Mouse (Mus musculus): Measurements from ENCODE around the gene Tbcd. TPM values are rescaled to one million over a fixed set of nuclear protein-coding genes. Genes with fewer than 3 reads are reported as not detected.

Tbcd gene
- polyA plus RNA-seq, 1 experiment from 2014 or later, result 29.8 TPM

- WGBS, result 96% methylated on average over 7 of the region's 7 CpGs
- Histone ChIP-seq H3K36me3 (ENCODE audit: insufficient read depth, low read length) (peaks cover 18% of the 10 kb centered on the region; the same call in 1 of the 2 replicates), H3K4me1 (replicated peaks; ENCODE audit: insufficient read depth, low read length) (no peaks in the 10 kb centered on the region), H3K9ac (ENCODE audit: low read depth, low read length) (no peak overlapping the region), H3K4me3 (replicated peaks; ENCODE audit: low read depth, low read length) (no peak overlapping the region), H3K27me3 (ENCODE audit: insufficient read depth, low read length) (no peaks in the 10 kb centered on the region), H3K27ac (no peak overlapping the region), H3K4me2 (ENCODE audit: low read length) (no peak overlapping the region), H3K9me3 (replicated peaks; ENCODE audit: low read length) (no peaks in the 10 kb centered on the region)
- no peak for TF ChIP-seq CTCF (IDR thresholded peaks at IDR 0.05; ENCODE audit: low read depth)
- DNase-seq (ENCODE audit: low spot score) (no peak), ATAC-seq (replicated peaks; ENCODE audit: low FRiP score, low read depth) (no peak)
Measured at GRCm38 (mm10) chr11:121631410-121631809, 179.7 kb downstream of the Tbcd start.

DNA sequence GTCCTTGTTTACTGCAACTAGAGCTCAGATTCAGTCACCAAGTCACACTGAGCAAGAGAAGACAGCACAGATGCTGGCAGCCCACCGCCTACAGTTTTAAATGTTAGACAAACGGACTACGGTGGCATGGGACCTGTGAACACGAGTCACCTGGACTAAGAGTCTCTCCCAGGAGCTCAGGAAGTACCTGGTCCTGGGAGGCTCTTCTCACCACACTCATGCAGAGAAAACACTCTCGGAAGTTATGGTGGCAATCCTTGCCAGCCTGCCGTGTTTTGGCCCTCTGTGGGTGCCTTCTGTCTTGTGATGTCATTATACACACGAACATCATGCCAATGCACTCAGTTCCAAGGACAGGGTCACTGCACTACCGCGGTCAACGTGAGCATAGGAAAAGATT is 184.9 kb downstream of the Tbcd start:
- TF ChIP-seq CTCF (IDR thresholded peaks at IDR 0.05; ENCODE audit: low read depth), result no peak
- Histone ChIP-seq H3K4me1 (replicated peaks; ENCODE audit: insufficient read depth, low read length) (no peaks in the 10 kb centered on the region), H3K9ac (ENCODE audit: low read depth, low read length) (no peak overlapping the region), H3K4me2 (ENCODE audit: low read length) (no peak overlapping the region), H3K27me3 (ENCODE audit: insufficient read depth, low read length) (no peaks in the 10 kb centered on the region), H3K4me3 (replicated peaks; ENCODE audit: low read depth, low read length) (no peak overlapping the region), H3K36me3 (ENCODE audit: insufficient read depth, low read length) (peaks cover 17% of the 10 kb centered on the region; the same call in 1 of the 2 replicates), H3K9me3 (replicated peaks; ENCODE audit: low read length) (no peaks in the 10 kb centered on the region), H3K27ac (no peak overlapping the region)
- ATAC-seq (replicated peaks; ENCODE audit: low FRiP score, low read depth) (no peak), DNase-seq (ENCODE audit: low spot score) (no peak)
- 94% methylated on average over 10 of the region's 10 CpGs for WGBS

DNA sequence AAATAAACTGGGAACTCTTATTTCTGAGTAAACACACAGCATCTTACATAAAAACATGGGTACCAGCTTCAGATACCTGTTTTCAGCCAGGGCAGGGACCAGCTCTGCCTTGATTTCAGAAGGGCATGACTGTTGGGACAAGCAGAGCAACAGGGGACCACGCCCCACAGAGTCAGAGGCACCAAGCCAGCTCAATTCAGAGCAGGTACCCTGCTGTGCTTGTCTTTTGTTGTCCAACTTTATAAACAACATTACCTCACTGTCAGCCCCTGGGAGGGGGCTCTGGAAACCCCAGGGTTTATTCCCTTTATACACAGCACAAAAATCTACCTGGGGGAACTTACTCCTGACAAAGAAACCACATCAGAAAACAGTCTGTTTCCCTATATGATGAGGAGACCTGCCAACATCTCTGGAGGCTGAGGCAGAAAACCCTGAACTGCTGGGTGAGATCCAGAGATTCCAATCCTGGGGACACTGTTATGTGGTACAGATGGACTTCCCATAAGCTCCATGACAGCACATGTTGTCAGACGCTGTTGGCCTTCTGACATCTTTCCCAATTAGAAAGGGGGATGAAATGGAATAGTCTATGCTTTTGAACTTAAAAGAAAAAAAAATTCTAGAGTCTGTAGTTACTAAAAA is 189.9 kb downstream of the Tbcd start:
- H3K27ac ChIP-seq, result no peak overlapping the region
- H3K9me3 ChIP-seq (replicated peaks; ENCODE audit: low read length), result no peaks in the 10 kb centered on the region
- H3K9ac ChIP-seq (ENCODE audit: low read depth, low read length), result no peak overlapping the region
- H3K4me3 ChIP-seq (replicated peaks; ENCODE audit: low read depth, low read length), result no peak overlapping the region
- ATAC-seq (replicated peaks; ENCODE audit: low FRiP score, low read depth) (no peak), DNase-seq (ENCODE audit: low spot score) (no peak)
- H3K27me3 ChIP-seq (ENCODE audit: insufficient read depth, low read length), result no peaks in the 10 kb centered on the region
- no peaks in the 10 kb centered on the region for H3K4me1 ChIP-seq (replicated peaks; ENCODE audit: insufficient read depth, low read length)
- no peak for TF ChIP-seq CTCF (IDR thresholded peaks at IDR 0.05; ENCODE audit: low read depth)
- no peak overlapping the region for H3K4me2 ChIP-seq (ENCODE audit: low read length)
- peaks cover 14% of the 10 kb centered on the region; the same call in 1 of the 2 replicates for H3K36me3 ChIP-seq (ENCODE audit: insufficient read depth, low read length)
- 82% methylated on average over 2 of the region's 2 CpGs for WGBS

- DNase-seq (ENCODE audit: low spot score), result no peak
- Histone ChIP-seq H3K4me2 (ENCODE audit: low read length) (no peak overlapping the region), H3K27ac (no peak overlapping the region), H3K4me1 (replicated peaks; ENCODE audit: insufficient read depth, low read length) (no peaks in the 10 kb centered on the region), H3K9me3 (replicated peaks; ENCODE audit: low read length) (no peaks in the 10 kb centered on the region), H3K36me3 (ENCODE audit: insufficient read depth, low read length) (peaks cover 11% of the 10 kb centered on the region), H3K9ac (ENCODE audit: low read depth, low read length) (no peak overlapping the region), H3K4me3 (replicated peaks; ENCODE audit: low read depth, low read length) (no peak overlapping the region), H3K27me3 (ENCODE audit: insufficient read depth, low read length) (no peaks in the 10 kb centered on the region)
- ATAC-seq (replicated peaks; ENCODE audit: low FRiP score, low read depth), result no peak
- TF ChIP-seq CTCF (IDR thresholded peaks at IDR 0.05; ENCODE audit: low read depth), result no peak
- WGBS, result 92% methylated on average over 6 of the region's 6 CpGs
Measured at GRCm38 (mm10) chr11:121645394-121645793, 193.6 kb downstream of the Tbcd start.

- no peak overlapping the region for H3K4me2 ChIP-seq (ENCODE audit: low read length)
- H3K9me3 ChIP-seq (replicated peaks; ENCODE audit: low read length), result no peaks in the 10 kb centered on the region
- H3K27me3 ChIP-seq (ENCODE audit: insufficient read depth, low read length), result no peaks in the 10 kb centered on the region
- no peak for DNase-seq (ENCODE audit: low spot score)
- H3K9ac ChIP-seq (ENCODE audit: low read depth, low read length), result no peak overlapping the region
- no peak overlapping the region for H3K4me3 ChIP-seq (replicated peaks; ENCODE audit: low read depth, low read length)
- H3K36me3 ChIP-seq (ENCODE audit: insufficient read depth, low read length), result peaks cover 10% of the 10 kb centered on the region
- no peak overlapping the region for H3K27ac ChIP-seq
- no peaks in the 10 kb centered on the region for H3K4me1 ChIP-seq (replicated peaks; ENCODE audit: insufficient read depth, low read length)
- ATAC-seq (replicated peaks; ENCODE audit: low FRiP score, low read depth), result no peak
- 83% methylated on average over 9 of the region's 9 CpGs for WGBS
- no peak for TF ChIP-seq CTCF (IDR thresholded peaks at IDR 0.05; ENCODE audit: low read depth)
Measured at GRCm38 (mm10) chr11:121647321-121647720, 195.6 kb downstream of the Tbcd start.

GRCm38 (mm10) chr11:121648166-121648565 is 196.4 kb downstream of the Tbcd start:
- WGBS, result 85% methylated on average over 5 of the region's 5 CpGs
- Histone ChIP-seq H3K27ac (no peak overlapping the region), H3K9ac (ENCODE audit: low read depth, low read length) (no peak overlapping the region), H3K27me3 (ENCODE audit: insufficient read depth, low read length) (no peaks in the 10 kb centered on the region), H3K4me1 (replicated peaks; ENCODE audit: insufficient read depth, low read length) (no peaks in the 10 kb centered on the region), H3K4me2 (ENCODE audit: low read length) (no peak overlapping the region), H3K9me3 (replicated peaks; ENCODE audit: low read length) (no peaks in the 10 kb centered on the region), H3K4me3 (replicated peaks; ENCODE audit: low read depth, low read length) (no peak overlapping the region), H3K36me3 (ENCODE audit: insufficient read depth, low read length) (peaks cover 10% of the 10 kb centered on the region)
- ATAC-seq (replicated peaks; ENCODE audit: low FRiP score, low read depth) (no peak), DNase-seq (ENCODE audit: low spot score) (no peak)
- TF ChIP-seq CTCF (IDR thresholded peaks at IDR 0.05; ENCODE audit: low read depth), result no peak

DNA sequence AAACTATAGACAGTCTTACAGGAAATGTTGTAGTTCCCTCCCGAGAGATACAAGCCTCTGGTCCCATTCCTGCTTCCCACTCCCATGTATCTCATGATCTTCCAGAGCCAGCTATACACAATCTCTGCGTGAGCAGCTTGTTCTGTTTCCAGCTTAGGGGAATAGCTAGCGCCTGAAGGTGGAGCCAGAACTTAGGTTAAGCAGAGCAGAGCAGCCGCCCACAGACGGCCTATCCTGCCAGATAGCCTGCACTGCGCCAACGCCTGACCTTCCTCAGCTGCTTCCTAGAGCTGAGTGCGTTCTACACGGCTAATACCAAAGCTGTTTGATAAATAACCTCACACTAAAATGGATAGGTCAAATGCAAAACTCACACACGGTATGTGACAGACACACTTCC is 198.2 kb downstream of the Tbcd start:
- Histone ChIP-seq H3K4me3 (replicated peaks; ENCODE audit: low read depth, low read length) (no peak overlapping the region), H3K27me3 (ENCODE audit: insufficient read depth, low read length) (no peaks in the 10 kb centered on the region), H3K27ac (no peak overlapping the region), H3K4me2 (ENCODE audit: low read length) (no peak overlapping the region), H3K9me3 (replicated peaks; ENCODE audit: low read length) (no peaks in the 10 kb centered on the region), H3K9ac (ENCODE audit: low read depth, low read length) (no peak overlapping the region), H3K4me1 (replicated peaks; ENCODE audit: insufficient read depth, low read length) (no peaks in the 10 kb centered on the region), H3K36me3 (ENCODE audit: insufficient read depth, low read length) (peaks cover 7% of the 10 kb centered on the region)
- ATAC-seq (replicated peaks; ENCODE audit: low FRiP score, low read depth), result no peak
- WGBS, result 61% methylated on average over 10 of the region's 10 CpGs
- TF ChIP-seq CTCF (IDR thresholded peaks at IDR 0.05; ENCODE audit: low read depth), result peak; percentile 55
- peak; percentile 64 for DNase-seq (ENCODE audit: low spot score)
